Mouse (Mus musculus): ENCODE results near the gene Tamm41. TPM values are rescaled to one million over a fixed set of nuclear protein-coding genes. Genes with fewer than 3 reads are reported as not detected.
A peak's percentile ranks its signal among the peaks of the same experiment; 100 is the strongest.

Tamm41 gene
- polyA plus RNA-seq, 1 experiment from 2014 or later = 76.9 TPM

- H3K27ac ChIP-seq (ENCODE audit: low read depth, low read length) = no peak overlapping the region
- no peak overlapping the region for H3K4me2 ChIP-seq
- no peak overlapping the region for H3K9ac ChIP-seq (ENCODE audit: low read length)
- WGBS = 30% methylated on average over 5 of the region's 5 CpGs
- no peaks in the 10 kb centered on the region for H3K9me3 ChIP-seq (ENCODE audit: control insufficient read depth, low read length)
- DNase-seq (ENCODE audit: low spot score, missing footprints) (peak; percentile 99), ATAC-seq (ENCODE audit: low FRiP score) (peak; percentile 71)
- H3K36me3 ChIP-seq (ENCODE audit: control insufficient read depth, insufficient read depth, low read length) = peaks cover 2% of the 10 kb centered on the region; the same call in 1 of the 2 replicates
- H3K4me3 ChIP-seq (ENCODE audit: low read depth, low read length) = no peak overlapping the region
- peaks cover 8% of the 10 kb centered on the region; the same call in 1 of the 2 replicates for H3K4me1 ChIP-seq (ENCODE audit: control insufficient read depth, insufficient read depth, low read length)
- H3K27me3 ChIP-seq (ENCODE audit: control insufficient read depth, insufficient read depth, low read length) = no peaks in the 10 kb centered on the region
Observed at GRCm38 (mm10) chr6:115007728-115008127, 29.9 kb downstream of the Tamm41 start.

DNA sequence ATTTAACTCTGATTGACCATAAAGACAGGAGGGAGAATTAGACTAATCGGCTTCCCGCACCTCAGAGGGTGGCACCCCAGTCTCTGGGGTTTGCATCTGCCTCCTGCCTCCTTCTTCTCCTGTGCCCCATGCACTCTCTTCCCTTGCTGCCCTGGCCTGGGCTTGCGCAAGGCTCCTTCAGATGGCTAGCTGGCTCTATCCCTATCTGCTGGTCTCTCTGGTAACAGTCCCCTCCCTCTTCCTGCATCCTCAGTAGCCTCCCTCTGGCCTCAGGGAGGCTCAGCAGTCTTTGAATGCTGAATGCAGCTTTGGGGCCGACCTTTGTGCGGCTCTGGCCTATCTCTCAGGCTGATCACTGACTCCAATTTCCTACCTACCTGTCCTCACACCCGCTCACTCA is 30.7 kb downstream of the Tamm41 start:
- peaks cover 2% of the 10 kb centered on the region; the same call in 1 of the 2 replicates for H3K36me3 ChIP-seq (ENCODE audit: control insufficient read depth, insufficient read depth, low read length)
- peak; percentile 88 for DNase-seq (ENCODE audit: low spot score, missing footprints)
- H3K9me3 ChIP-seq (ENCODE audit: control insufficient read depth, low read length) = no peaks in the 10 kb centered on the region
- H3K4me1 ChIP-seq (ENCODE audit: control insufficient read depth, insufficient read depth, low read length) = peaks cover 8% of the 10 kb centered on the region; the same call in 1 of the 2 replicates
- no peaks in the 10 kb centered on the region for H3K27me3 ChIP-seq (ENCODE audit: control insufficient read depth, insufficient read depth, low read length)
- H3K27ac ChIP-seq (ENCODE audit: low read depth, low read length) = no peak overlapping the region
- H3K4me2 ChIP-seq = no peak overlapping the region
- WGBS = 36% methylated on average over 6 of the region's 6 CpGs
- peak overlapping the region; percentile 40 for H3K9ac ChIP-seq (ENCODE audit: low read length)
- peak; percentile 38; the same call in 1 of the 2 replicates for ATAC-seq (ENCODE audit: low FRiP score)
- H3K4me3 ChIP-seq (ENCODE audit: low read depth, low read length) = no peak overlapping the region

DNA sequence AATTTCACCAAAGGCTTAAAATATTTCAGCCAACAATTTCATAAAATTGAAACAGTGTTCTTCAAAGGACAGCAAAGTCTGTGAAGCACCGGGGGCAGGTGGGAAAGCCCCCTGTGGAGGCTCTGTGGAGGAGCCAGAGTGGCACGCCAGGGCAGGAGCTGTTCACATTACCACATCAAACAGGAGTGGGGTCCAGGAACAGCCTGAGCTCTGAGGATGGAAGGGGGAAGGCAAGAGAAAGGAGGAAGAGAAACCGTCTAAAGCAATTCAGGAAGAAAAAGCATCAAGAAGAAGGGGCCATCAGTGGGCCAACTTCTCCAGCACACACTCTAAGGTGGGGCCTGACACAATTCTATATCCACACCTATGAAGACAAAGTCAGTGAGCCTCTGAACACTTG is 31.6 kb downstream of the Tamm41 start:
- Histone ChIP-seq H3K9ac (ENCODE audit: low read length) (no peak overlapping the region), H3K9me3 (ENCODE audit: control insufficient read depth, low read length) (no peaks in the 10 kb centered on the region), H3K4me1 (ENCODE audit: control insufficient read depth, insufficient read depth, low read length) (peaks cover 8% of the 10 kb centered on the region; the same call in 1 of the 2 replicates), H3K4me2 (no peak overlapping the region), H3K36me3 (ENCODE audit: control insufficient read depth, insufficient read depth, low read length) (peaks cover 2% of the 10 kb centered on the region; the same call in 1 of the 2 replicates), H3K4me3 (ENCODE audit: low read depth, low read length) (no peak overlapping the region), H3K27ac (ENCODE audit: low read depth, low read length) (no peak overlapping the region), H3K27me3 (ENCODE audit: control insufficient read depth, insufficient read depth, low read length) (no peaks in the 10 kb centered on the region)
- DNase-seq (ENCODE audit: low spot score, missing footprints) = no peak
- 68% methylated on average over 3 of the region's 3 CpGs for WGBS
- no peak for ATAC-seq (ENCODE audit: low FRiP score)

DNA sequence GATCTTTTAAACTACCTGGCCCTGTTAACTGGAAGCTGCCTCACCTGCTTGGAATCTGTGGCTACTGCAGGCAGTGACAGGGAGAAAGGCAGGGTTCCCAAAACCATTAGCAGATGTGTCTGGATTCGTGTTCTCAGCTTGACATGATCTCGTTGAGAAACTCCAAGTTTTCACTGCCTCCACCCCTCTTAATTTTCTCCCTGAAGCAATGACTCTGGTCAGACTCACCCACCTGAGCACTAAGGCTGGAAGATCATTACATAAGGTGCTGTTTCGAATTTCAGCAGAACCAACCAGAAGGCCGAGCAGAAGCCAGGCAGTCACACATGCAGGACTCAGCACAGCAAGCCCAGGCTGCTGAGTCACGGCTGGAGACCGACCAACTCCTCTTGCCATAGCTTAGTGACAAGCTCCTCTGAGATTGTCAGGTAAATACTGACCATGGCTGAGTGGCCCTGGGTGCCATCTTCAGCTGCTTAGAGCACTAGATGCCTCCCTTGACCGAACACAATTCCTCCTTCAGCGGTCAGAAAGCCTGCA is 32.3 kb downstream of the Tamm41 start:
- H3K9me3 ChIP-seq (ENCODE audit: control insufficient read depth, low read length) = no peaks in the 10 kb centered on the region
- 87% methylated on average over 8 of the region's 8 CpGs for WGBS
- H3K4me3 ChIP-seq (ENCODE audit: low read depth, low read length) = no peak overlapping the region
- DNase-seq (ENCODE audit: low spot score, missing footprints) (no peak), ATAC-seq (ENCODE audit: low FRiP score) (no peak)
- peaks cover 8% of the 10 kb centered on the region; the same call in 1 of the 2 replicates for H3K4me1 ChIP-seq (ENCODE audit: control insufficient read depth, insufficient read depth, low read length)
- no peak overlapping the region for H3K4me2 ChIP-seq
- no peak overlapping the region for H3K9ac ChIP-seq (ENCODE audit: low read length)
- H3K27ac ChIP-seq (ENCODE audit: low read depth, low read length) = no peak overlapping the region
- H3K36me3 ChIP-seq (ENCODE audit: control insufficient read depth, insufficient read depth, low read length) = no peaks in the 10 kb centered on the region; the same call in 1 of the 2 replicates
- H3K27me3 ChIP-seq (ENCODE audit: control insufficient read depth, insufficient read depth, low read length) = no peaks in the 10 kb centered on the region

GRCm38 (mm10) chr6:115004636-115005035 is 33.0 kb downstream of the Tamm41 start:
- DNase-seq (ENCODE audit: low spot score, missing footprints) = no peak
- Histone ChIP-seq H3K4me2 (no peak overlapping the region), H3K9ac (ENCODE audit: low read length) (no peak overlapping the region), H3K36me3 (ENCODE audit: control insufficient read depth, insufficient read depth, low read length) (no peaks in the 10 kb centered on the region; the same call in 1 of the 2 replicates), H3K9me3 (ENCODE audit: control insufficient read depth, low read length) (no peaks in the 10 kb centered on the region), H3K4me1 (ENCODE audit: control insufficient read depth, insufficient read depth, low read length) (peaks cover 8% of the 10 kb centered on the region; the same call in 1 of the 2 replicates), H3K27me3 (ENCODE audit: control insufficient read depth, insufficient read depth, low read length) (no peaks in the 10 kb centered on the region), H3K27ac (ENCODE audit: low read depth, low read length) (no peak overlapping the region), H3K4me3 (ENCODE audit: low read depth, low read length) (no peak overlapping the region)
- WGBS = 80% methylated on average over 8 of the region's 8 CpGs
- ATAC-seq (ENCODE audit: low FRiP score) = no peak

DNA sequence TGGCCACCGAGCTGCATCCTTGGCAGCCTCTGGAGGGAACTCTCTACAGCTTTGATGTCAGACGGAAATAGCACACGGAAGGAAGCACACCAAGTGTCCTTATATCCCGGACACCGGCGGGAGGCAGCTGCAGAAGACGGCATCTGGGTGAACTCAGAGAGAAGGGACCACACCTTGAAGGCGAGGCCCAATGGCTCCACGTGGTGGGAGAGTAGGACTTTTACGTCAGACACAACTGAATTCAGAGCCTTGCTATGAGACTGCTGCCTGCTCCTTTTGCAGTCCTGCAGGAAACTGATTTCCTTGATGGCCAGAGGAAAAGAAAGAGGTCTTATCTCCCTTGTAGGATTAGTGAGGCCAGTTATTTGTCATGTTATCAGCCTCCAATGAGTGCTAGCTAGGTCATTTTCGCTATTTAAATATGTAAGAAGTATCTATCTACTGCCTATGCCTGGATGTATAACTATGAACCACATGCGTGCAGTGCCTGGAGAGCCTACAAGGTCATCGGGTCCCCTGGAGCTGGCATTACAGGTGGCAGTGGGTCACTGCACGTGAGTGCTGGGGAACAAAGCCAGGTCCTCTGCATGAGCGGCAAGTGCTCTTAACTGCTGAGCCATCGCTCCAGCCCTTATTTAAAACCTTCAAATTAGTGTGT is 39.2 kb downstream of the Tamm41 start:
- Histone ChIP-seq H3K4me3 (ENCODE audit: low read depth, low read length) (no peak overlapping the region), H3K36me3 (ENCODE audit: control insufficient read depth, insufficient read depth, low read length) (no peaks in the 10 kb centered on the region), H3K4me2 (no peak overlapping the region), H3K27ac (ENCODE audit: low read depth, low read length) (no peak overlapping the region), H3K4me1 (ENCODE audit: control insufficient read depth, insufficient read depth, low read length) (no peaks in the 10 kb centered on the region), H3K27me3 (ENCODE audit: control insufficient read depth, insufficient read depth, low read length) (no peaks in the 10 kb centered on the region), H3K9me3 (ENCODE audit: control insufficient read depth, low read length) (no peaks in the 10 kb centered on the region), H3K9ac (ENCODE audit: low read length) (no peak overlapping the region)
- 86% methylated on average over 16 of the region's 16 CpGs for WGBS
- ATAC-seq (ENCODE audit: low FRiP score) = no peak
- no peak for DNase-seq (ENCODE audit: low spot score, missing footprints)

DNA sequence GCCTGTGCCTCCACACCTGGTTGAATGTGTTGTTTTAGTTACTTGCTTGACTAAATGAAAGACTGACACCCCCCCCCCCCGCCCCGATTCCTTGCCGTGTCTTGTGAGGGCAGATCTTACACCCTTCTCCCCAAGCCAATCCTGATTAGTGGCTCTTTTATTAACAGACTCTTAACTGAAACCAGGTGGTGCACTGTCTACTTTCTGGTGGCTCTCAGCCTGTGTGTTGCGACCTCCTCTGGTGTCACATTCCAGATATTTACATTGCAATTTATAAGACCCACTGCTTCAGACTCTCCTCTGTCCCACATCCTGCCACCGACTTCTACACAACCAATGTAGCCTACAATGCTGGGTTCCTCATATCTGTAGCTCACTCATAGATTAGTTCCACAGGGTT is 40.2 kb downstream of the Tamm41 start:
- no peak for ATAC-seq (ENCODE audit: low FRiP score)
- H3K4me1 ChIP-seq (ENCODE audit: control insufficient read depth, insufficient read depth, low read length) = no peaks in the 10 kb centered on the region
- no peaks in the 10 kb centered on the region for H3K27me3 ChIP-seq (ENCODE audit: control insufficient read depth, insufficient read depth, low read length)
- H3K27ac ChIP-seq (ENCODE audit: low read depth, low read length) = no peak overlapping the region
- 80% methylated on average over 5 of the region's 5 CpGs for WGBS
- no peak overlapping the region for H3K4me2 ChIP-seq
- H3K9ac ChIP-seq (ENCODE audit: low read length) = no peak overlapping the region
- H3K9me3 ChIP-seq (ENCODE audit: control insufficient read depth, low read length) = no peaks in the 10 kb centered on the region
- DNase-seq (ENCODE audit: low spot score, missing footprints) = no peak
- H3K4me3 ChIP-seq (ENCODE audit: low read depth, low read length) = no peak overlapping the region
- H3K36me3 ChIP-seq (ENCODE audit: control insufficient read depth, insufficient read depth, low read length) = no peaks in the 10 kb centered on the region

DNA sequence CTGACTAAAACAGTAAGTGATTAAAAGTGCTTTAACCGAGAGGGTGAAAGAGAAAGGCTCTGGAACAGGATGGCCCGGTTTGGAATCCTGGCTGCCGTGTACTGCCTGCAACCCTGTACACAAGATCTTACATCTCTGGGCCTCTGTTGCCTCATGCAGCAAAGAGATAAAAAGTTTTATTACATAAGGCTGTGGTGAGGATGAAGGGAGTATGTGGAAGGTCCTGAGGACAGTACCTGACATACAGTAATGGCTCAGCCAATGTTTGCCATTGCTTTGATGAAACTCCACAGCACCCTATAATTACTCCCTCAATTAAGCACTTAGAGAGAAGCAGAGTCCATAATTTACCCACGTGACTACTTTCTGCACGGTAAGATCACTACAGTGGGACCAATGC is 40.8 kb downstream of the Tamm41 start:
- 83% methylated on average over 5 of the region's 5 CpGs for WGBS
- ATAC-seq (ENCODE audit: low FRiP score) = no peak

GRCm38 (mm10) chr6:114994079-114994478 is 43.6 kb downstream of the Tamm41 start:
- Histone ChIP-seq H3K36me3 (ENCODE audit: control insufficient read depth, insufficient read depth, low read length) (no peaks in the 10 kb centered on the region), H3K4me2 (no peak overlapping the region), H3K27ac (ENCODE audit: low read depth, low read length) (no peak overlapping the region), H3K9ac (ENCODE audit: low read length) (no peak overlapping the region), H3K9me3 (ENCODE audit: control insufficient read depth, low read length) (no peaks in the 10 kb centered on the region), H3K4me3 (ENCODE audit: low read depth, low read length) (no peak overlapping the region), H3K4me1 (ENCODE audit: control insufficient read depth, insufficient read depth, low read length) (no peaks in the 10 kb centered on the region), H3K27me3 (ENCODE audit: control insufficient read depth, insufficient read depth, low read length) (no peaks in the 10 kb centered on the region)
- WGBS = 85% methylated on average over 5 of the region's 5 CpGs
- ATAC-seq (ENCODE audit: low FRiP score) = no peak
- DNase-seq (ENCODE audit: low spot score, missing footprints) = no peak

More for the DNA sequence above, 40.8 kb downstream of the Tamm41 start:
- Histone ChIP-seq H3K9ac (ENCODE audit: low read length) (no peak overlapping the region), H3K4me3 (ENCODE audit: low read depth, low read length) (no peak overlapping the region), H3K4me2 (no peak overlapping the region), H3K4me1 (ENCODE audit: control insufficient read depth, insufficient read depth, low read length) (no peaks in the 10 kb centered on the region), H3K9me3 (ENCODE audit: control insufficient read depth, low read length) (no peaks in the 10 kb centered on the region), H3K27ac (ENCODE audit: low read depth, low read length) (no peak overlapping the region), H3K36me3 (ENCODE audit: control insufficient read depth, insufficient read depth, low read length) (no peaks in the 10 kb centered on the region), H3K27me3 (ENCODE audit: control insufficient read depth, insufficient read depth, low read length) (no peaks in the 10 kb centered on the region)
- DNase-seq (ENCODE audit: low spot score, missing footprints) = no peak
